Mouse (Mus musculus): ENCODE measurements at regions not wholly inside any gene's neighbourhood (a gene's known extent, or its start where the extent isn't known, plus 50 kb on each side); places are given as distances from the start of the nearest gene placed in this dataset.

DNA sequence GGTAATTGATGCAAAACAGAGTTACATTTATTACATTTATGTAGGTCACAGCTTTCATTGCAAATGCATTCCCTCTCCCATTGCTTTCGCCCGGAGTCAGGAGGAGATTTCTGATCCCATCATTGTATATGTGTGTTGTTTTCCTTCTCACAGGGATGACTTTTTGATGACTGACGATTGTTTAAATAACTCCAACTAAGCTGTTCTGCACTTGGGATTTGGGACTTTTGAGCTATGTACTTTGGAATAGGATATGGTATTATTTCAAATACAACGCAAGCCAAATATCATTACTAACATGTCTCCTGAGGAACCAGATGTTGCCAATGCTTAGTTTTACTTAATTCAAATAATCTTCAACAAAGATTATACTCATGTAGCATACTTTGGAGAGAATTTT, 269.8 kb upstream of the Klf4 start:
- no peak for DNase-seq

DNA sequence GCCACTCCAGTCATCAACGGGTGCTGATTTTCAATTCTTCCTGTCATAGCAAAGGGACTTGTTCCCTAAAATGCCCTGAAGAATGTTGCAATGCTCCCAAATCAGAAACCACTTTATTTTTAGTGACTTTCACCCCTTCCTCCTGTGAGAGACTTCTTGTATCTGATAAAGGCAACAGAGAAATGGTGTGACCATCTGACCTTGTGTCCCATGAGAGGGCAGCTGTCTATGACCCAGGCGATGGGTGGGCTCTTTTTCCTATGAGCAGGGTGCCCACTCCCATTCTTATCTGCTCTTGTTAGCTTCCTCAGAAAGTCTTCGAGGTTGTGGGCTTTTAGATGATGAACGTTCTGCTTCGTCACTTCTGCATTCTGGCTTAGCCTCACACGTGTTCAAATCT, 265.8 kb upstream of the Klf4 start:
- DNase-seq, result no peak

DNA sequence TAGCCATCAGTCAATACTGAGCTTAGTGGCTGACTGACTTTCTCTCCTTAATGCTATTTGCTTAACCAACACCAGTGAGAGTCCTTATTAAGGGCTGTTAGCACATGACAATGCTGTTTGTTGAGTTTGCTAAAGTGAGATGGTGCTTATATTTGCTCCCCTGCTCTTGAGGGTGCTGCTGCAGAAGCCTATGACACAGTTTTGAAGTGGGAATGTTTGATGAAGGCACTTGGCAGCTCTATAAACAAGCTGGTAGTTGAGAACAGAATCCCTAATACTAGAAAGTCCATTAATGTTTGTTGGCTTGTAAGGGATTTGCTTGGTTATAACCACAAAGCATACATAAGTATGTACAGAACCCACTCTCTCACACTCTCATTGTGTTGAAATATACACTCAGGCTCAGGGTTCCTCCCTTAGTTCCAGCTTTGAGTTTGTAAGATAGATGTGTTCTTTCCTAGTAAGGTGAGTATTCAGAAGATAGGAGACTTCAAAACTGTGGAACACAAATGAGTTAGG, 249.1 kb upstream of the Klf4 start:
- DNase-seq, result no peak

DNA sequence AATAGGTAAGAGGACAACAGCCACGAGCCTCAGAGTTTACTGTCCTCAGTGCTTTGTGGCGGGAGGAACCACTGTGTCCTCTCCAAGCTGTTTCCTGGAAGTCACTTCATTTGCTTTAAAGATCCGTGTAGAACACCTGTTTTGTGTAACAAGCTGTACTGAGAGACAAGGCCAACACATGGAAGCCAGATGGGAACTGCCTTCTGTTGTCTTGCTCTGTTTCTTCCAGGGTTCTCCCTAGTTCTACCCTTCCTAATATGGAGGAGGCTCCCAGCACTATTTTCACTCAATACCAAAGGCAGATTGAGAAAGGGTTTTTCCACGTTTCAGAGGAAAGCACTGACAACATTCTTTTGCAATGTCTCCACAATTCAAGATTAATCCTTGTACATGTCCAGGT, 247.3 kb upstream of the Klf4 start:
- DNase-seq, result no peak

DNA sequence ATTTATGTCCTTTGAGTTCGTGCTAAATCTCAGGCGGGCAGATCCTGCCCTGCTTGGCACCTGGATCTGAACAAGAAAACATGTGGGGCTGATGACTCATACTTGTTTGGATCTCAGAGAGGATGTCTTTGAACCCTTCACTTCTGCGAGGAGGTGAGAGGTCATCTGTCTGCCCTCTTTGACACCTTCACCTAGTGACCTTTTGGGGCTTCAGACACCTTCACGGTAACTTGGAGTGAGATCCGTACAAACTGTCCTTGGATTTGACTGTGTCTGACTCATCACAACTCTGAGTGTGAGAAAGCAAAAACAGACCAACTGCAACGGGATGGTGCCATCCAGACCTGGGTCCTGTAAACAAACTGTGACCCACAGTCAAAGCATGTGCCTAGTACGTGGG, 243.6 kb upstream of the Klf4 start:
- DNase-seq, result no peak

DNA sequence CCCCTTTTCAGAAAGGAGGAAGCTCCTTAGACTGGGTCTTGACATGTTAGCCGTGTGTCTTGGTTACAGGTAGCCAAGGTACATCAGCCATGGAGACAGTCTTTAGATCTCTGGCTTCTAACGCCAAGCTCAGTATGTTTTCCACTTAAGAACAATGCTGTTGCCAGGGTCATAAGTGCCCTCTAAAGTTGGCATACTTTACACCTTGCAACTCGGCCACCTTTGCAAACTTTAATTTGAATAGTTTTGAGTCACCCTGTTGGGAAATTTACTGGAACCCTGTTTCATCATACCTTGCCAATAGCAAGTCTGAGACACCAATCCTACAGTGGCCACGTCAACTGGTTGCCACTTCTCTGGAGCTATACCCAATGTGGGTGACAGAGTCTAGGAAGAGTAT, 242.3 kb upstream of the Klf4 start:
- DNase-seq, result no peak

DNA sequence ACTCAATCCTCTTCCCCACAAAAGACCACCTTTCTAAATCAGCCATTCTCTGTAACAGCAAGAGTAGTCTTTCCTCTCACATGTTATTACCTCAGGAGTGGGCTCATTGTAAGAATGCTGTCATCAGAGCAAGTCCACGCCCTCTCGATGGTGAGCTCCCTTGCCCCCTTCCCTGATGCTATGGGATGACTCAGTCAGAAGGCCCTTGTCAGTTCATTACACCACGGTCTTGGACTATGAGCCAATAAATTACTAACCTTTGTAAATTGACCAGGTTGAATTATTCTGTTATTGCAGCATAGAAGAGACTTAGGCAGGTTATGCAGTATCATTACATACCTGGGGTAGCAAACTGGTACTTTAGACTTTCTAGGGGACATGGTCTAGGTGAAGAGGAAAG, 237.4 kb upstream of the Klf4 start:
- no peak for DNase-seq

DNA sequence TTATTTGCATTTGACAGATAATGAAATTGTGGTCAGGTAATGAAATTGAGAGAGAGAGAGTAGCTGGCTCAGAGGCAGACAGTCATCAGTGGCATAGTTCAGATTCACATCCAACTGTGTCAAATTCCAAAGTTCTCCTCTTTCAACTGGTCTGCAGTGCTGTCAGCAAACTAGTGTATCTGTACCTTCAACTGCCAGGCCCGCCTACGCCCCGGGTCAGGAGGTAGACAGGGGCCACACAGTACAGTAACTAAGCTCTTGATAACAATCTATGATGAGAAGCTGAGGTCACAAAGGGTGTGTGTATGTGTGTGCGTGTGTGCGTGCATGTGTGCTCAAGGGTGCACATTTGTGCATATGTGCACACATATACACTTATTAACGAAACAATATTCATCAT, 236.1 kb upstream of the Klf4 start:
- DNase-seq, result no peak

DNA sequence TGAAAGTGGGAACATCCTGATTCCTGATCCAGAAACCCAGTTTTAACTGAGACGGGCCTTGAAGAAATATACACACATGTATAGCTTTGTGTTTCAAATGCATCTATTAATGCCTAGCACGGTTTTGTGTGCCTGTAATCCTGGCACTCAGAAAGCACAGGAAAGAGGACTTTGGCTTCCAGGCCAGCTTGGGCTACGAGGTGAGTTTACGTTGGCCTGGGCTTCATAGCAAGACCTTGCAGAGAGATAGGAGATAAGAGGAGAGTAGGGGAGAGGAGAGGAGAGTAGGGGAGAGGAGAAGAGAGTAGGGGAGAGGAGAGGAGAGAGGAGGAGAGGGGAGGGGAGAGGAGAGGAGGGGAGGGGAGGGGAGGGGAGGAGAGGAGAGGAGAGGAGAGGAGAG, 234.9 kb upstream of the Klf4 start:
- DNase-seq, result no peak

DNA sequence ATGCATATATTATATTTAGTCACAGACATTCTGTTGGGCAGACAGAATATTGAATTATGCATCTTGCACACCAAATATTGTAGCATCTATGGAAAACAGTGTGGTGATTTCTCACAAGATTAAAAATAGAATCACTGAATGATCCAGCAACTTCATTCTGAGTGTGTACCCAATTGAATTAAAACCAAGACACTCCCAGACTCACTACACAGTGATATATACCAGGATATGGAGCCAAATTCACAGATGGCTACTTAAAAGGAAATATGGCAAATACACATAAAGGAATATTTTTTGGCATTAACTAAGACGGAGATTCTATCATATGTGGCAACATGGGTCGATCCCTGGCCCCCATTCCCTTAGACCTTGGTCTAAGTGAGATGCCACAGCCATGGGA, 233.5 kb upstream of the Klf4 start:
- no peak for DNase-seq

DNA sequence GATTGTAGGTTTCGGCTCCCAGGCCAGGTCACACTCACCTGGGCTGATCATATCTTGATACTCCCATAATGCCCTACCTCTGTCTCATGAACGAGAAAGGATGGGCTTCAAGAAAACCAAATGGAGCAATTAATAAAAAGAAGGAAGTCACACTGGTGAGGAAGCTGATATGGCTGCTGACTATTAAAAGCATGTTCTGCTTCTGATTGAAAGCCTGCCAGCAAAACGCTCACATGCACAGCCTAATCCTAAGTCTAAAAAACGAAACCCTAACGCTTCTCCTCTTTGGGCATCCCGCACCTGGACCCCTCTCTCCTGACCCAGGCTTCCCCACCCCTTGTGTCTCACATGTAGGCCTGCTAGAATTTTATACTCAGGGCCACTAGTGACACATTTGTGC, 230.8 kb upstream of the Klf4 start:
- DNase-seq, result no peak

DNA sequence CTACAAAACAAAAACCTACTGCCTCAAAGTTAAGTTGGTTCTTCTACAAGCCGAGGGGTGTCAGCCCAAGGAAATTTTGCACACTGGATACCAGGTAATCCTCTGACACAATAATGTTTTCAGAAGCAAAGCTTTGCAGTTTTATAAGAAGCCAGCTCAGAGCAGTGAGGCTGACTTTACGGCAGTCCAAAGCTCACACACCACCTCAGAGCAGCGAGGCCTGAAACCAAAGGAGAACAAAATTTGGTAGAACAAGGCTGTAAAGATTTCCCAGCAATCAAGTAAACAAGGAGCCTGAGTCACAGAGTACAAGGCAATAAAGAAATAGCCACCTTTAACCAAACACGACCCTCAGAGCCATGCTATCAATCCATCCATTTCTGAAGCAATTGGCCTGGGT, 230.1 kb upstream of the Klf4 start:
- DNase-seq, result no peak

DNA sequence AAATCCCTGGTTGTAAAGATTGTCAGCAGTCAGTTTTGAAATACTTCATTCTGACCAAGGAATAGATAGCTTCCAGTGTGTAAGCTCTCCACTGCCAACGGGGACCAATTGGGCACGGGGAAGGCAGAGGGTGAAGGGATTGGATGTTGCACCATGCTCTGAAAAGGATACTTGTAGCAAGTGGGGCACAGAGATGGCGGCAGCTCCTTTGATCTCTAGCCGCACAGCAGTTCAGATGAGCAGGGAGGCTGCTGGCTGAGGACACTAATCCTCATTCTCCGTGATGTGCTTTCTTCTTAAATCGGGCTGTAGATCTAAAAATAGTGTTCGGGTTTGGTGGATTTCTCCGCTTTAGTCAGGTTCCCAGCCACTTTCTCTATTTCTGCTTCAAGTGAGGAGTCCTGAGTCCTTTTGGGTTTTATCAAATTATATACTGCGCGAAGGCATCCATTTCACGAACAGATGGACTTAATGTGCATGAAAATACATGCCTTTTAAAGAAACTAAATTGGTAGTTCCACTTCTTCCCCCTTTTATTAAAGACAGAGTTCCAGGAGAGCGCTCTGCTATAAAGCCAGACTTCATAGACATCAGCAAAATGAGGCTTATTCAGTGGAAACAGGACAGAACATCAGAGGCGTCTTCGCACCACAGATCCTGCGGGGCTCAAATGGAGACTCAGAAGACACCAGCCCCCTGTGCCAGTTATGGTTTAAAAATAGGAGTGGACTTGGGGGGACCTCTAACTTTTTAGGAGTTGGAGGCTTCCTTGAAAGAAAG, 225.1 kb upstream of the Klf4 start:
- no peak for DNase-seq

DNA sequence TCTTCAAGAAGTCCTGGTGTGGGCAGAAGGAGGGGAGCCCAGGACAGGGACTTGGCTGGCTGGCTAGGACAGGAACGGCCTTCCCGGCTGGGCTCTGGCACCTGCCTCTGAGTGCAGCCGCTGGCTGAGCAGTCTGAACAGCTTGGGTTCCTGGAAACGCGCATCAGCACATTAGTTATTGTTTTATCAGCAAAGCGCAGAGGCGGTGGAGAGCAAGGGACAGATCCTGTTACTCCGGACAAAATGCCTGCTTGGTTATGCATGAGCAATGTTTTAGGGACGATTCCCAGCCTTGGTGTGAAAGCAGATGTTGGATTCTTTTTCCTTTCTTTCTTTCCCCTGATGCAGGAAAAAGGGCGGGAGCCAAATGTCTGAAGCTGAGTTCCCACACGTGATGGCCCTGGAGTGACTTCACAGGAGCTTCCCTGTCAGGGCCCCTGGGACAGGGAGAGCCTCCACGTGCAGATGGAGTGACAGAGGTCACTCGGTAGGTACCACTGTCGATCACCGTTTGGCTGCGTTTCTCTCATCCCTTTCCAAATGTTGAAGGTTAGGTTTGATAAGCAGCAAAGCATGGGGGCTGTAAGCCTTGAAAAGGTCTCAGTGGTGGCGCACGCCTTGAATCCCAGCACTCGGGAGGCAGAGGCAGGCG, 217.8 kb upstream of the Klf4 start:
- no peak for DNase-seq

DNA sequence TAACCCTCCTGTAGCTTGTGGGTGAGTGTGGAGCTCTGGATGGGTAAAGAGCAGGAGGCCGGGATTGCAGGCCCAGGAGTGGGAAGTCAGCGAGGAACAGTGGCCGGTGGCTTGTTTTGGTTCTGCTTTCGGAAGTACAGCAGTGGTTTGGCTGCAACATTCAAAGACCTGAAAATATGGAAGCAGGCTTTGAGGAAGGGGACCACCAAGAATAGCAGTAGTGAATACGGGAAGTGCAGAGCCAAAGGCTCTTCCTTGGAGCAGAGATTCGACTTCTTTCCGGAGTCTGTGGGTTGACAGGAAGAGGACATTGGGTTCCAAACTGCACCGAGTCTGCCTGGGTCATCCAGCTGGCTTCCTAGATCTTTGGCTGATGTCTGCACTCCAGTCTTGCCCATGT, 209.1 kb upstream of the Klf4 start:
- DNase-seq, result no peak

DNA sequence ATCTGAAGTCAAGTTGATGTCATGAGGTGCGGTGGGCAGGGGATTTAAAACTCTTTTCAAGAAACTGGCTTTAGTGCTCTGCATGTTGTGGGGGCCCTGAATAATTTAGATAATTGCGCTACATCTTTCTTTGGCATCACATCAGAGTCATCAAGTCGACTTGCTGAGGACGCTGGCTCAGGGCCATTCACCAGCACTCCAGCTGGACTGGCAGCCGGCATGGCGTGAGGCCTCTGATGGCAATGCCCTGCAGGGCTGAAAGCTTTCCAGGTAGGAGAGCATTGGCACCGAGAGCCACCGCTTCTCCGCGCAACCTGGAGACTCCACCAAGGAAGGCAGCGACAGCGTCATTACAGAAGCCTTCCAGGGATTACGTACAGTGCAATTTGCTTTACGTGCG, 207.8 kb upstream of the Klf4 start:
- no peak for DNase-seq

DNA sequence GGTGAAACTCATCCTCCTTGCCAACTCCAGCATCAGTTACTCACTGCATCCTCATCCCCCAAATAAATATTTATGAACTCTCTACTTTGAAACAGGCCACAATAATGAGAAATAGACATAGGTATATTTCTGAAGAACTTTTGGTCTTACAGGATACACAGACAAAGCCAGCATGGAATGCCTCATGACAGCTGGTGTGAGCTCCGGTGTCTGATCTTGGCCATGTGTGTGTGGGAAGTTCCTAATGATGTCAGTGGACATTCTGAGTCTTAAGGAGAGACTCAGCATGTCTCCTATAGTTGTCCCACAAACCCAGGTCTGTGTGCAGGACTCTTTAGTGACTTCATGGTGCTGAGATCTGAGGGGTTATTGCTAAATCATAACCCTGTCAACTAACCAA, 206.4 kb upstream of the Klf4 start:
- DNase-seq, result no peak

DNA sequence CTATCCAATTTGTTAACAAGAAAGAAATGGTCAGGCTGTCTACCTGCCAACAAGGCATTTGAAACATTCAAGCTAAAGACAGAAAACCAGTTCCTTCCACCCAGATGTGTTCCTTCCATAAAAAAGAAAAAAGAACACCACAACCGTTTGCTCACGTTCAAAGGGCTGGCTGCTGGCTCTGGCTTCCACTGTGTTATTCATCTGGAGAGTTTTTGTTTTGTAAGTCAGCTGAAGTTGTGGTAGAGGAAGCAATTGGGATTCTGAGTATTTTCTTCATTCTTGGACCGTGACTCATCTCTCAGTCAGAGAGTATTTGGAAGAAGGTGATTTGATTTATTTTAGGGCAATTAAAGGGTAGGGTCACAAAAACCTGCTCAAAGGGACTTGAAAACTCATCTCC, 203.2 kb upstream of the Klf4 start:
- no peak for DNase-seq

DNA sequence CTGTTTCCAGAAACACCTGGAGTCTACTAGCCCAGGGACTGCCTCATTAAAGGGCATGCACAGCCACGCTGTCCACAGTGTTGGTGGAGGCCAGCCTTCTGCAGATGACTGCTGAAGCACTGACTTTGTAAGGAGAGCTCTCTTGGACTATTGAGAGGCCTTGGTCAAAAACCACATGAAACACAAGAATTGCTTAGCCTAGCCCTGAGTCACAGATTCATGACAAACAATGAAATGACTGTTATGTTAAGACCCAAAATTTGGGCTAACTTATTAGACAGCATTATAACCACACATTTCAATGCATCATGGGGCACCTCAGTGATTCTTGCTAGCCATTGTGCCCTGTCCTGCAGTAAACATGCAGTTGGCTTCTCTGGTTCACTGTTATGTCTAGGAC, 202.1 kb upstream of the Klf4 start:
- no peak for DNase-seq

DNA sequence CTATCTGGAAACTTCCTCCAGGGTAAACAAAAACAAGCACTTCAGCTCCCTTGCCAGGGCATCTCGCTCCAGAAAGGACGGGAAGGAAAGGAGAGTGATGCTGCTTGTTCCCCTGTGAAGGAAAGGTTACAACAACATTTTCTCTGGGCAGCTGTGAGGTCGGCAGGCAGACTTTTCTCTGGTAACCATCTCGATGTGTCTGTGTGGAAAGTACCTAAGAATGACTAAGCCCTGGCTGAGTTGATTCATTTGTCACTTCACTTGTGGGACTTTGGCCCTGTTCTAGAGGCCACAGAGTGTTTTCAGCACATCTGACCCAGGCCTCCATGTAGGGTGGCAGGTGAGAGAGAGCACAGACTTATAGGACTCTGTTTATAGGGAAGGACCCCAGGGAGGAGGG, 201.0 kb upstream of the Klf4 start:
- no peak for DNase-seq

DNA sequence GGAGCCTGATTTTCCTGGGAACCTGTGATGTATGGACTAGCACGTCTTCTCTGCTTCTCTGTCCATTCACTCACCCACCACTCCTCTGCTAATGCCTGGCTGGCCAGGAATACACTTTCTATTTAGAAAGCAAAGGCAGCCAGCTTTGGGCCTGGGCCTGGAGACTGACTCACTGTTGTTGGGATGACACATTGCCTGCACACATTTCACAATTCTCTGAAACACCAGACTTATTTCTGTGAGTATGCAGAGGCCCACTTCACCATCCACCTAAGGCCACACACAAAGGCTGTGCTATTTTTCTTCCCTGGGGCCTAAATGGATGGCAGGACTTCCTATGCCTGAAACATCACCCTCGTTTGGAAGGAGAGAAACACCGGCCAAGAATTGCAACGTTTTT, 199.7 kb upstream of the Klf4 start:
- DNase-seq, result no peak

DNA sequence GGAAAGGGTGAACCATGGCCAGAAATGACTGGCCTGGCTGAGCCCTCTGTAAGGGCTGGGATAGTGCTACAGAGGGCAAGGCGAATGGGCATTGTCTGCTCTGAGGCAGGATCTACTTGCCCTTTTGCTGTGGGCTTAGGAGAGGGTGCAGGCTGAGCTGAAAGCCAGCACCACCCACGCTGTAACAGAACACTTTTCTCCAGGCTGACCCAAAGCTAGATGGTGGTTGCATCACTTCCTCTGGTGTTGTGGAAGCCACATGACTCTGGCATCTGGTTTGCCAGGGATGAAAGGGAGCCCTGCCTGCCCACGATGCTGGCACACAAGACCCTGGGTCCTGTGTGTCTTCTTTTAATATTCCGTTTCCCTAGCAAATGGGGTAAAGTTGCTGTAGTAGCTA, 198.0 kb upstream of the Klf4 start:
- no peak for DNase-seq

DNA sequence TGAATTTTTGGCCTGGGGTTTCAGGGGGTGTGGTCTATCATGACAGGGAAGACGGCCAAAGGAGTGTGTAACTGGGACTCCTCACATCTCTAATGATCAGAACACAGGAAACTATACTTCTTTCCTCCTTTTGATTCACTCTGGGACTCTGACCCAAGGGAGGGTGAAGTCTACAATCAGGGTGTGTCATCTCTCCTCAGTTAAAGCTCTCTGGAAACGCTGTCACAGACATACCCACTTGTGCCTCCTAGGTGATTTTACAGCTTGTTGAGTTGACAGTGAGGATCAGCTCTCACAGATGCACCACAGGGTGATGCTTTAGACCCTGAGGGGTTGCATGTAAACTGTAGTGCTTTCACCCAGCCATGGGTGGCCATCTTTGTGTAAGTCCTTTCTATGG, 194.9 kb upstream of the Klf4 start:
- no peak for DNase-seq

DNA sequence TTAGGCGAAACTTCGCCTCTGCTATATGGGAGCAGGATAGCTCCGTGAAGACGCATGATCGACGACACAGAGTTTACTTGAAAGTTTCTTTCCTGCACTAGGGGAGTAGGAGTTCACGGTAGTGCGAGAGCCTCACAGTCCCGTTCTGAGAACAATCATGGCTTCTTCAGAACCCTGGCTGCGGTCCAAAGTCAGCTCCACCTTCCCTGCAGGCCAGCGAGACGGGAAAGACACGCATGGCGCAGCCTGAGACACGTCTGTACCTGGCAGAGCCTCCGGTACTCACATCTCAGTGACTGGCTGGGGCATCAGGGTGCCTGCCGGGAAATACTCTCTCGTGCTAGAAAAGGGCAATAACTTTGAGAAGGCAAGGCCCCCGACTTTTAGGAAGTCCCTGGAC, 193.8 kb upstream of the Klf4 start:
- DNase-seq, result no peak

DNA sequence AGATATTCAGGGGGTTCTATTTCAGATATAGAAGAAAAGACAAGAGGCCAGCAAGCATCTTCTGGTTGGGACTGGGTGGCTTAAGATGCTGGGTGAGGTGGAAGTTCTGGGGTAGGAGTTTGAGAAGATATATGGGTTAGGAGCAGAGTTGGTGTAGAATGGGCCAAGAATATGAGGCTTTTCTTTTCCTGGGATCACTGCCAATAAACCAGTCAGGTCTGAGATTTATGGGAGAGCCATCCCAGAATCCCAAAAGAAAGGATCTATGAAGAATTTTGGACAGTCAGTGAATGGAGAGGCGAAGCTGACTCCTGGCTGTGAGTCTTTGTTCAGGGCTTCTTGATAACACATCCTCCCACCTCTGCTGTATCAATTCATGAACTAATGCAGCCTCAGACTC, 192.0 kb upstream of the Klf4 start:
- DNase-seq, result no peak
